Mouse (Mus musculus): ENCODE measurements around the gene Ptprcap. TPM values are rescaled to one million over a fixed set of nuclear protein-coding genes. Genes with fewer than 3 reads are reported as not detected.

Gene Ptprcap
- total and polyA plus RNA-seq, 2 experiments from 2014 or later: 0.48 to 1.2 TPM

DNA sequence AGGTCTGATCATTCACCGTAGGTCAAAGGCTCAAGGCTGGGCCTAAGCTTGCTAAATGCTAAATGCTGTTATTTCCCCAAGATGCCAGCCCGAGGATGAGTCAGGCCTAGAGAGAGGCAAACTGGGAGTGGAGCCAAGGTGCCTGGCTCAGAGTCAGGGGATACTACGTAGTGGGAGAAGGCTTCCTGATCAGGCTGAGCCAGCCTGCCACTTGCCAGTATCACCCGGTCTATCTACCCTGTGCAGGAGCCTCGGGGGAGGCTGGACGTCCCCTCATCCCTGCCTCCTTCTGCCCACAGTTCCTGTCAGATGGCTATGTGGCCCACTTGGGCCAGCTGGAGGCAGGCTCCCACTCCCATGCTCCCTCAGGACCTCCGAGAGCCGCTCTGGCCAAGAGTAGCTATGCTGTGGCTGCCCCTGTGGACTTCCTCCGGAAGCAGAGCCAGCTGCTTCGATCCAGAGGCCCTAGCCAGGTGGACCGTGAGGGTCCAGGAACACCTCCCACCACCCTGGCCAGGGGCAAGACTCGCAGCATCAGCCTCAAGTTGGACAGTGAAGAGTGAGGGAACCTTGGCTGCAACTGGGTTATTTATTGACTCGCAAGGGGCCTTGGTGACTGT, 40.1 kb upstream of the Ptprcap start:
- Histone ChIP-seq H3K4me1 (ENCODE audit: insufficient read depth) (no peaks in the 10 kb centered on the region), H3K4me2 (ENCODE audit: low read depth) (no peak overlapping the region), H3K36me3 (ENCODE audit: insufficient read depth) (peaks cover 74% of the 10 kb centered on the region), H3K27me3 (ENCODE audit: insufficient read depth, low read length) (no peaks in the 10 kb centered on the region), H3K9ac (no peak overlapping the region), H3K9me3 (ENCODE audit: low read length) (no peaks in the 10 kb centered on the region), H3K4me3 (ENCODE audit: low read depth, low read length) (no peak overlapping the region), H3K27ac (ENCODE audit: low read depth, low read length) (no peak overlapping the region)
- peak; percentile 43 for DNase-seq
- no peak for TF ChIP-seq CTCF (IDR thresholded peaks at IDR 0.05; ENCODE audit: low read depth)
- WGBS: 73% methylated on average over 13 of the region's 13 CpGs
- 0 out of 2 replicates have a peak, but pooled peaks have one; percentile 28 for ATAC-seq

GRCm38 (mm10) chr19:4113806-4114230, 39.6 kb upstream of the Ptprcap start:
- H3K27ac ChIP-seq (ENCODE audit: low read depth, low read length): no peak overlapping the region
- no peak overlapping the region for H3K4me3 ChIP-seq (ENCODE audit: low read depth, low read length)
- ATAC-seq: 0 out of 2 replicates have a peak, but pooled peaks have one; percentile 6
- no peak for DNase-seq
- no peak overlapping the region for H3K9ac ChIP-seq
- no peak for TF ChIP-seq CTCF (IDR thresholded peaks at IDR 0.05; ENCODE audit: low read depth)
- H3K27me3 ChIP-seq (ENCODE audit: insufficient read depth, low read length): no peaks in the 10 kb centered on the region
- no peak overlapping the region for H3K4me2 ChIP-seq (ENCODE audit: low read depth)
- H3K4me1 ChIP-seq (ENCODE audit: insufficient read depth): no peaks in the 10 kb centered on the region
- WGBS: 73% methylated on average over 5 of the region's 5 CpGs
- H3K36me3 ChIP-seq (ENCODE audit: insufficient read depth): peaks cover 71% of the 10 kb centered on the region
- no peaks in the 10 kb centered on the region for H3K9me3 ChIP-seq (ENCODE audit: low read length)

DNA sequence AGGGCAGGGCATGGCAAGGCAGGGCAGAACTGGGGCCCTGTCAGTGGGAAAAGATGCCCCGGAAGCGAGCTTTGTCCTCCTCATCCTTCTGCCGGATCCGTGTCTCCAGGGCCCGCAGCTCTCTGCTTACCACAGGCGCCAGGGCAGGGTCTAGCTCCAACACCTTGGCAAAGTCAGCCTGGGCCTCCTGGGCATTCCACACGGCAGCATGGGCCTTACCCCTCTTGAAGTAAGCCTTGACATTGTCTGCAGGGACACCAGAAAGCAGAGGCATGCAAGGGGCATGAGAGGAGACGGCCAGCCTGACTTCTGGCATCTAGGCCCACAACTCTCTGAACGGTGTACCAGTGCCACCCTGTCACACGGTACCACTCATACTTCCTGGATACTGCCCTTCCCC, 38.9 kb upstream of the Ptprcap start:
- ATAC-seq: no peak
- WGBS: 88% methylated on average over 10 of the region's 10 CpGs
- Histone ChIP-seq H3K4me1 (ENCODE audit: insufficient read depth) (no peaks in the 10 kb centered on the region), H3K9me3 (ENCODE audit: low read length) (no peaks in the 10 kb centered on the region), H3K27ac (ENCODE audit: low read depth, low read length) (no peak overlapping the region), H3K9ac (no peak overlapping the region), H3K4me2 (ENCODE audit: low read depth) (no peak overlapping the region), H3K4me3 (ENCODE audit: low read depth, low read length) (no peak overlapping the region), H3K27me3 (ENCODE audit: insufficient read depth, low read length) (no peaks in the 10 kb centered on the region), H3K36me3 (ENCODE audit: insufficient read depth) (peaks cover 71% of the 10 kb centered on the region)
- DNase-seq: no peak
- TF ChIP-seq CTCF (IDR thresholded peaks at IDR 0.05; ENCODE audit: low read depth): no peak

- TF ChIP-seq CTCF (IDR thresholded peaks at IDR 0.05; ENCODE audit: low read depth): no peak
- no peak overlapping the region for H3K4me2 ChIP-seq (ENCODE audit: low read depth)
- H3K27ac ChIP-seq (ENCODE audit: low read depth, low read length): no peak overlapping the region
- no peaks in the 10 kb centered on the region for H3K9me3 ChIP-seq (ENCODE audit: low read length)
- H3K4me1 ChIP-seq (ENCODE audit: insufficient read depth): no peaks in the 10 kb centered on the region
- no peak overlapping the region for H3K4me3 ChIP-seq (ENCODE audit: low read depth, low read length)
- H3K36me3 ChIP-seq (ENCODE audit: insufficient read depth): peaks cover 71% of the 10 kb centered on the region
- ATAC-seq (no peak), DNase-seq (no peak)
- 94% methylated on average over 10 of the region's 10 CpGs for WGBS
- H3K27me3 ChIP-seq (ENCODE audit: insufficient read depth, low read length): no peaks in the 10 kb centered on the region
- H3K9ac ChIP-seq: no peak overlapping the region
Observed at GRCm38 (mm10) chr19:4115144-4115543, 38.3 kb upstream of the Ptprcap start.

- H3K27ac ChIP-seq (ENCODE audit: low read depth, low read length): no peak overlapping the region
Observed at GRCm38 (mm10) chr19:4115816-4116215, 37.6 kb upstream of the Ptprcap start.

GRCm38 (mm10) chr19:4117006-4117405, 36.4 kb upstream of the Ptprcap start:
- no peak overlapping the region for H3K27ac ChIP-seq (ENCODE audit: low read depth, low read length)
- H3K4me3 ChIP-seq (ENCODE audit: low read depth, low read length): no peak overlapping the region
- no peaks in the 10 kb centered on the region for H3K9me3 ChIP-seq (ENCODE audit: low read length)
- H3K4me1 ChIP-seq (ENCODE audit: insufficient read depth): peaks cover 8% of the 10 kb centered on the region
- peaks cover 56% of the 10 kb centered on the region for H3K36me3 ChIP-seq (ENCODE audit: insufficient read depth)
- ATAC-seq (no peak), DNase-seq (no peak)
- H3K27me3 ChIP-seq (ENCODE audit: insufficient read depth, low read length): no peaks in the 10 kb centered on the region
- no peak for TF ChIP-seq CTCF (IDR thresholded peaks at IDR 0.05; ENCODE audit: low read depth)
- WGBS: 98% methylated on average over 7 of the region's 7 CpGs
- H3K4me2 ChIP-seq (ENCODE audit: low read depth): no peak overlapping the region
- no peak overlapping the region for H3K9ac ChIP-seq

More at GRCm38 (mm10) chr19:4115816-4116215, 37.6 kb upstream of the Ptprcap start:
- H3K9ac ChIP-seq: no peak overlapping the region
- H3K9me3 ChIP-seq (ENCODE audit: low read length): no peaks in the 10 kb centered on the region
- H3K36me3 ChIP-seq (ENCODE audit: insufficient read depth): peaks cover 68% of the 10 kb centered on the region
- 86% methylated on average over 11 of the region's 11 CpGs for WGBS
- H3K4me2 ChIP-seq (ENCODE audit: low read depth): no peak overlapping the region
- H3K27me3 ChIP-seq (ENCODE audit: insufficient read depth, low read length): no peaks in the 10 kb centered on the region
- ATAC-seq (no peak), DNase-seq (no peak)
- TF ChIP-seq CTCF (IDR thresholded peaks at IDR 0.05; ENCODE audit: low read depth): no peak
- no peak overlapping the region for H3K4me3 ChIP-seq (ENCODE audit: low read depth, low read length)
- peaks cover 7% of the 10 kb centered on the region for H3K4me1 ChIP-seq (ENCODE audit: insufficient read depth)

- no peak overlapping the region for H3K27ac ChIP-seq (ENCODE audit: low read depth, low read length)
Observed at GRCm38 (mm10) chr19:4118350-4118749, 35.1 kb upstream of the Ptprcap start.

More at GRCm38 (mm10) chr19:4118350-4118749, 35.1 kb upstream of the Ptprcap start:
- no peak overlapping the region for H3K9ac ChIP-seq
- H3K27me3 ChIP-seq (ENCODE audit: insufficient read depth, low read length): no peaks in the 10 kb centered on the region
- peaks cover 46% of the 10 kb centered on the region for H3K36me3 ChIP-seq (ENCODE audit: insufficient read depth)
- H3K4me3 ChIP-seq (ENCODE audit: low read depth, low read length): no peak overlapping the region
- DNase-seq (no peak), ATAC-seq (no peak)
- H3K4me2 ChIP-seq (ENCODE audit: low read depth): no peak overlapping the region
- WGBS: 97% methylated on average over 2 of the region's 2 CpGs
- H3K9me3 ChIP-seq (ENCODE audit: low read length): no peaks in the 10 kb centered on the region
- TF ChIP-seq CTCF (IDR thresholded peaks at IDR 0.05; ENCODE audit: low read depth): no peak
- H3K4me1 ChIP-seq (ENCODE audit: insufficient read depth): peaks cover 8% of the 10 kb centered on the region
